Mouse (Mus musculus): ENCODE data around the gene Itm2b.

Itm2b gene

DNA sequence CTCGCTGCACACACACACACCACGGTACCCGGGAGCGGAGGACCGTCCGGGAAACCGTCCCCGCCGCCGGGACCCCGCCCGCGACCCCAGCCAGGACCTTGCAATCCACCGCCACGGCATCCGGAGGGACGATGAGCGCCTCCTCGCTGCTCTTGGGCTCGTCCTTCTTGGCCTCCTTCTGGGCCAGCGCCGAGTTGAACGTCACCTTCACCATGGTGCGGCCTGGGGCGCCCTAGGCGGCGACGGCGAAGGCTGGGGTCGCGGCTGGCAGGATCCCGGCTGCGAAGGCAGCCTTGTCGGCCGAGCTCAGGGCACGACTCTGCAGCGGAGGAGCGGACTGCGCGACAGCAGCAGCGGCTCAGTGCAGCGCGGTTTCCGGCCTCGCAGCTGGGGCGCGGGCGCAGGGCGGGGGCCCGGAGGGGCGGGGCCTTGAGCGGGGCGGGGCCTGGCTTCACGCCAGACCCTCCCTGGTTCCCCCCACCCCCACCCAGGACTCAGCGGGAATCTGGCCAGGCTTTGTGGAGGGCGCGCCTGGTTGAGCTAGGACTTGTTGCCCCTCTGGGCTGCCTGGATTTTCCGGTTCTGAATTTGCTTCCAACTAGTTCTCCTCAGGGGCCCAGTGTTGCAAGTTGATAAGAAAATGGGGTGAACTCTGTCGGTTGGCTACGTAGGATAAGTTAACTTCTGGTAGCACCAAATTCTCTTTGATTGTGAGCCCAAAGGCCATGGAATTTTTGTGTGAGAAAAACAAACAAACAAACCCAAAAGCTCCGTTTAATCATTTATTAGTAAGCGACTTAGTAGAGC is at the start of gene Itm2b:
Gene Itm2b (minus strand): TSS at position 377 of the 807 bp plus-strand sequence.
- peak; percentile 82 to 84 for DNase-seq (ENCODE audit: low spot score in 2 of 2)

DNA sequence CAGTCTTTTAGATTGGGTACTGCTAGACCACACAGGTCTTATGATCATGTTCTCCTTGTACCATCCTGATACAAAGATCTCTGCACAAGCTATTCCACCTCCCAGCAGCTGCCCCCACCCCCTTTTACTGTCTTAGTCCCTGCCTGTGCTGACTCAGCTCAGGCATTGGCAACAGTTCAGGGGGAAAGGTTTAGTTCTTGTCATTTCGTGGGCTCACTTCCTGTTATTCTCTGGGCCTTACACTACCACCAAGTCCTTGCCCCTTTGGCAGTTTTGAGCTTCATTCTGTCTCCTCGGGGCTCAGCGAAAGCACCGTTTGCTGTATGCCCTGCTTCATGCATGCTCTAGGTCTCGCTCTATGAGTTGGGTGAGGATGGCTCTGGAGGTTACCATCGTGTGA is 48.4 kb upstream of the Itm2b start:
- peak in 1 of 2 experiments; percentile 4 for DNase-seq (ENCODE audit: low spot score in 2 of 2)

DNA sequence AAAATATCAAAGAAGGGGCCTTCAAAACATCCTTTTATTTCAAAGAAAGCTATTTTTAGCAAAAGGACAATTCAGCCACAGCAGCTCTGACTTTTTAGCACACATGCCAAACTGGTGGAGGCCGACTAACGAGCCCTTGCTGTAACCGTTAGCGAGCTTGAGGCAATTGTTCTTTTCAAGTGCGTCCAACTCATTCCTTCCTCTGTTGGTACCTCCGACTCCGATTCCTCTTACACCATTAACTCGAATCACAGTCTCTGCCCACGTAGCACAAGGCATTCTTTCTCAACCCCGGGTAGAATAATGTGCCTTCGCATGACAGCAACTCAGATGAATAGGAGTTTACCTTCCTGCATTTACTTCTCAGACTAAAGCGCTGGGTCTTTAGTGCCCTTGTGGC is 45.5 kb upstream of the Itm2b start:
- DNase-seq (ENCODE audit: low spot score in 2 of 2): no peak

GRCm38 (mm10) chr14:73425571-73426041 is 40.5 kb upstream of the Itm2b start:
- DNase-seq (ENCODE audit: low spot score in 2 of 2): no peak

- DNase-seq (ENCODE audit: low spot score in 2 of 2): no peak
These were observed 39.9 kb upstream of the Itm2b start for GRCm38 (mm10) chr14:73424961-73425360.

- DNase-seq (ENCODE audit: low spot score in 2 of 2): no peak
These were observed 38.5 kb upstream of the Itm2b start for GRCm38 (mm10) chr14:73423542-73423941.

DNA sequence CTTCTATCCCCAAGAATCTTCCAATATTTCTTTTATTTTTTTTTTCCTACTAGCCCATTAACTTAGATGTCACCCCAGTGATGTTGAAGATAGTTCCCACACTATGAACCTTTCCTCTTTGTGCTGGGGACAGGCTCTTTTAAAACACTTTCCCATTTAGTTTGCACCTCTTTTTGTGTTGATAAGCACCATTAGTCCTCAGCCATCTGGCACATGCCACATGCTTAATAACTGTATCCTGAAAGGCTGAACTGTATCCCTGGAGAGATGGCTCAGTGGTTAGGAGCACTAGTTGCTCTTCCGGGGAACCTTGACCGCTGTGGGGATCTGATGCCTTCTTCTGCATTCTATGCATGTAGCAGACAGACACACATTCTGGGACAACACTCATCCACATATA is 37.5 kb upstream of the Itm2b start:
- DNase-seq (ENCODE audit: low spot score in 2 of 2): no peak

- DNase-seq (ENCODE audit: low spot score in 2 of 2): no peak
These were observed 36.5 kb upstream of the Itm2b start for GRCm38 (mm10) chr14:73421580-73421979.

- DNase-seq (ENCODE audit: low spot score in 2 of 2): no peak
These were observed 35.2 kb upstream of the Itm2b start for GRCm38 (mm10) chr14:73420138-73420745.

DNA sequence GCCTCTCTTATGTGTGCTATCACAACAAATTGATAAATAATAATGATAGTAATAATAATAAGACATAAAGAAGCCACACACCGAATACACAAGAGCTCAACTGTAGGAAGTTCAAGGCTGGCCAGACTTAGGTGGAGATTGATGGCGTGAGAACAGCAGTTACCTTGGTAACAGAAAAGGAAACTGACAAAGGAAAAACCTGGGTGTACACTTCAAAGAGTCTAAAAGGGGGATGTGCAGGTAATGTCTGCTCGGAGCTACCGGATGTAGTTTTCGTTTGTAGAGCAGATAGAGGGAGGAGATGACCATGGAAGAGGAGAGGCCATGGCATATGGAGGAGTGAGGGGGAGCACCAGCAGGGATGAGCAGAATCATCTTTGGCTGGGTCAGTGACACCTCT is 31.4 kb upstream of the Itm2b start:
- DNase-seq (ENCODE audit: low spot score in 2 of 2): no peak

DNA sequence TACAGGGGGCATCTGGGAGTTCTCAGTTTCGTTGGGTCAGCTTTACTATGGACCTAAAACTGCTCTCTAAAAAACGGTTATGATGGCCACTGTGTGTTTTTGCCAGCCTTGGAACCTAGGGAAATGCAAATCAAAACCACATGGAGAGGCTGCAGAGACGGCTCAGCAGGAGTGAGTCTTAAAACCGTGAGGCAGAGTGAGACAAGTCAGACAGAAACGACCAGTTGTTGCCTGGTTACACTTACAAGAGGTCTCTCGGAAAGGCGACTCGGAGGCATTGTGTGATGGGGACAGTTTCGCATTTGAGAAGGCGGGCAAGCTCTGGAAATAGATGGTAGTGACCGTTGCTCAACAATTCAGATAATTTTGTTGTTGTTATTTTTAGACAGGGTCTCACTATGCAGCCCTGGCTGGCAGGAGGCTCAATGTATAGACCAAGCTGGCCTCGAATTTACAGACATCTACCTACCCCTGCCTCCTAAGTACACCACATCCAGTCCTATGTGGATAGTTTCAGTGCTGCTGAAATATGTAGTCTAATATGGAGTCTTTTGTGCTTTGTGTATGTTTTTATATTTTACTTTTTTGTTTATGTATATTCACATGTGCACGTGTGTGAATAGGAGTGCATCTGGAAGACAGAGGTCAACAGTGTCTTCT is 30.4 kb upstream of the Itm2b start:
- DNase-seq (ENCODE audit: low spot score in 2 of 2): no peak

DNA sequence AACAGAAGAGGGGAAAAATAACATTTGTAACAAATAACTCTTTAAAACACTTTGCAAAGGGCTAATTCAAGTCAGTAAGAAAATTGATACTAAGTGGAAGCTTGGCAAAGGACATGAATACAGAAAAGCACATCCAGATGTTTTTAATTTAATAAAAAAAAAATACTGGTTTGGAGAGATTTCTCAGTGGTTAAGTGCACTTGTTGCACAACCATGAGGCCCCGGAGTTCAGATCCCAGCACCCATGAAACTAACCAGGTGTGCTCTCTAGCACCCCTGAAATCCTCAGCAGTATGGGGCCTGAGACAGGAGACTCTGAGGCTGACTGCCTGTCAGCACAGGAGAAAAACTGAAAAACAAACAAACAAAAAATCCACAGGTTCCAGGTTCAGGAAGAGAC is 26.6 kb upstream of the Itm2b start:
- no peak for DNase-seq (ENCODE audit: low spot score in 2 of 2)

GRCm38 (mm10) chr14:73410083-73410482 is 25.0 kb upstream of the Itm2b start:
- DNase-seq (ENCODE audit: low spot score in 2 of 2): peak in 1 of 2 experiments; percentile 29

DNA sequence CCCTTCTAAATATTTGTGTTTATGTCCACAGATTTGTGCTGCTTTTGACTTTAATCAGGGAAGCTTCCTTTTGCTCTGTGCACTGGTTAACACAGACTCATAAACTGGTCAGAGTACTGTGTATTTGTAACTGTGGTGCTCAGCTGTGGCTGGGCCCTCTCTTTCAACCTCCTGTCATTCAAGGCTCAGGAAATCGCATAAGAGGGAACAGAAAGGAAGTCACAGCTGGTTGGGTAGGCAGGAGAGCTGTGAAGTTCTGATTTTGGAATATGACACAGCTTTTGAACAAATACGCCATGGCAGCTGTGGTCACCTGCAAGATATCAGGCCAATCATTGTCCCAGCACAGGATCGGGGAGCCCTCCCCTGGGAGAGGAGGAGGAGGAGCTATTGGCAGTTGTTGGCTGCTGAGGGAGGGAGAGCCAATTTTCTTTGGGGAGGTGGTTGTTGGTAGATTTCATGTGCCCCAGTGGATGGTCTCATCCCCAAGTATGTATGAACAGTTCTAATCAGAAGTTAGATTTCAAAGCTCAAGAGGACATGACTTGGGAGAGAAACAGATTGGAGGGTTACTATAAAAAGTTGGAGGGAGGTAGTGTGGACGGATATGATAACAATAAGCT is 23.2 kb upstream of the Itm2b start:
- no peak for DNase-seq (ENCODE audit: low spot score in 2 of 2)

- no peak for DNase-seq (ENCODE audit: low spot score in 2 of 2)
These were observed 18.9 kb upstream of the Itm2b start for GRCm38 (mm10) chr14:73404016-73404415.

DNA sequence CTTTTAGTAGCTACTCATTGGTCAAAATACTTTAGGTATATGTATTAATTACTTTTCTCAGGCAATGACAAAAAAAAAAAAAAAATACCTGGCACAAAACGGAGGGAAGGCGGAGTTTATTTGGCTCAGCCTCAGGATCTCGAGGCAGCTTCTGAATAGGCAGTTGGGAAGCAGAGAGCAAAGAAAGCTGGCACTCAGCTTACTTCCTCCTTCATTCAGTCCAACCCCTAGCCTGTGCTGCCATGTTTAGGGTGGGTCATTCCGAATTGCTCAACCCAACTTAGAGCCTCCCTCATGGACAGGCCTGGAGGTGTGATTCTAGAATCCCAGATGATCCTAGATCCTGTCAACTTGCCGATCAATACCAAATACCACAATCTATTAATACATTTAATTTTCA is 18.3 kb upstream of the Itm2b start:
- DNase-seq (ENCODE audit: low spot score in 2 of 2): no peak

DNA sequence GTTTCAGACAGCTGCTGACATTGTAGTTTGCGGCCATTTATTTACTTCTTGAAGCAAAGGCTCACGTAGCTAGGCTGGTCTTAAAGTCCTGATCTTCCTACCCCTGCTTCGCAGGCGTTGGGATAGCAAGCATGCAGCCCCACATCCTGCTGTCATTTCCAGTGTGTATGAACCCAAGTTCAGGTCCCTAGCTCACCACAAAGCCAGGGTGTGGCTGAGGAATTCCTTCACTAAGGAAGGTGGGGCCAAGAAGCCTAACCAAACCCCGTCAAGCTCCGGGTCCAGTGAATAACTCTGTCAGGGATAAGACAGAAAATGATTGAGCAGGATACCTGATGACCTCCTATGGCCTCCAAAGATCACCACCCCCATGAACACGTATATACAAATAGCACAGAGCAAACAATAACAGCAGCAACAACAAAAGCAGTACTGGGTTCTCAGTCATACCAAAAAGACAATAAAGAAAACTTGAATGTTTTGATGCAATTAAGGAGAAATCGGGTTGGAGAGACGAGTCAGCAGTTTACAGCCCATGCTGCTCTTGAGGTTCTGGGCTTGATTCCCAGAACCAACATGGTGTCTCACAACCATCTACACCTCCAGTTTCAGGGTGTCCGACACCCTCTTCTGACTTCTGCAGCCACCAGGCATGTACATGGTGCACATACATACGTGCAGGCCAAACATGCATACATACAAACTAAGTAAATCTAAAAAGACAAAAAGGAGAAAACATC is 17.4 kb upstream of the Itm2b start:
- DNase-seq (ENCODE audit: low spot score in 2 of 2): no peak

DNA sequence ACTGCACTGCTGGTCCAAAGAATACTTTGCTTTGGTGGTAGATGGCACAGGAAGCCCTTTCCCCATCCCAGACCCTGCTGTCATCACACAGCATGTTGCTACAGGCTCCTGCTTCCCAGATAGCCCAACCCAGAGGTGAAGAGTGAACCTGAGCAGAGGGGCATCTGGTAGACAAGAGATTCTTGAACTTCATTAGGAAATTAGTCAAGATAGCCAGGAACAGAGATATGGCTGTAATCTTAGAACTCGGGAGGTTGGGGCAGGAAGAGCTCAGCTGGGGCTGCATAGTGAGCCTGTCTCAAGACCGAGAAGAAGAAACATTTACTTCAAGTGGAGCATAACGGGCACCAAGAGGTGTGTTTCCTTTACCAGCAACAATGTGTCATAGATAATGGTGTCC is 16.3 kb upstream of the Itm2b start:
- no peak for DNase-seq (ENCODE audit: low spot score in 2 of 2)

- no peak for DNase-seq (ENCODE audit: low spot score in 2 of 2)
These were observed 15.0 kb upstream of the Itm2b start for GRCm38 (mm10) chr14:73399866-73400618.

- no peak for DNase-seq (ENCODE audit: low spot score in 2 of 2)
These were observed 13.4 kb upstream of the Itm2b start for GRCm38 (mm10) chr14:73398367-73398996.

Data from spleen, postnatal 36 days (tissue).